Mouse (Mus musculus): ENCODE data around the gene Hoxc12. TPM values are rescaled to one million over a fixed set of nuclear protein-coding genes. Genes with fewer than 3 reads are reported as not detected.

Gene Hoxc12
- polyA plus RNA-seq, 1 experiment from 2014 or later, result not detected

DNA sequence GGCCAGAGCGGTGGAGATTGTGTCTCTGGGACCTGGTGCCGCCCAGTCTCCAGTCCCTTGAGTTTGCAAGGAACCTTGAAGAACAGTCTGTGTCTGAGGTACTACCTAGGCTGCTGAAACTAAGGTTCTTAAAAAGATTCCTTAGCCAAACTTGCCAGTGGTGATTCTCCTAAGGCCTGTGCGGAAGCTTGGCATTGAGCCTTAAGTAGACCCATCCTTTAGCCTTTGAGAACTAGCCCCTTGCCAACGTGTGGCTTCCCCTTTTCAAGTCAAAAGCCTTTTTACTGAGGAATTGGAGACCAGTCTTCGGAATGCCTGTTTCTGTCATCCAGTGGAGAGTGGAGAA is 6.9 kb downstream of the Hoxc12 start:
- no peak for ATAC-seq
- no peaks in the 10 kb centered on the region for H3K36me3 ChIP-seq
- peaks cover 99% of the 10 kb centered on the region for H3K27me3 ChIP-seq (replicated peaks)
- no peak overlapping the region for H3K9ac ChIP-seq
- H3K4me3 ChIP-seq, result no peak overlapping the region
- H3K27ac ChIP-seq, result no peak overlapping the region
- H3K4me2 ChIP-seq, result no peak overlapping the region
- H3K9me3 ChIP-seq (replicated peaks), result no peaks in the 10 kb centered on the region
- 4% methylated on average over 5 of the region's 5 CpGs for WGBS (ENCODE audit: insufficient replicate concordance)
- no peaks in the 10 kb centered on the region for H3K4me1 ChIP-seq

DNA sequence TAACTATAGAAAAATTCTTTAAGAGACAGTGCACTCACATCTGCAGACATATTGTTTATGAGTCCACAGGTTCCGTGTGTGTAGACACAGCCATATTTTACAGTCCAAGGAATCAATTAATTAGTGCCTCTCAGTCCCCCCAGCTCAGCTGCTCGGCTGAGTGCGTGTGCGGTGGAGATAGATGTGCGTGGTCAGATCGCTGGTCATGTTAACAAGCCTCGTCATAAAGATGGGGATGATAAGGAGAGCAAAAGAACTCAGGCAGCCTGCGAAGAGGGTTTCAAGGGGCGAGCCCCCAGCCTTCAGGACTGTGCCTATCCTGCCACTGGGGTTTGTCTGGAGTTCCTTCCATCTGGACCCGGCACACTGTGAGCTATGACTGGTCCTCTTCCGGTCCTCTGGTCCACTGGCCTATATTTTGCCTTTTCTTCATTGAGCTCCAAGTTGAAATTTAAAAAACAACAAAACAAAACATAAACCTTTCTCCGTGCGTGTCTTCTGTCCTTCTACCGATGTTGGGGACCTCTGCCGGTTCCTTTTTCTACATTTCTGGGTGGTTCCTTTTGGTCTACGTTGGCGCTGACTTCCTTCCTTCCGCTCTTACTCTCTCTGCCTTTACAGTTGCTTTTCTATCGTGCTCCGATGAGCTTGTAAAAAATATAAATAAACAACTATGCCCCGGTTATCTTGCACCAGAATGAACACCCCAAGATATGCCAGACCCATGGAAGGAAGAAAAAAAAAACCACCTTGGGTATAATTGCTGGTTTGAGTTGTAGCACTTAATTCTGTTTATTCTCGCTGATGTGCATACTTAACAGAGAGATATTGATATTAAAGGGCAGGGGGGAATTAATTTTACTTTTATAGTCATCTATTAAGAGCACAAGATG is 8.9 kb downstream of the Hoxc12 start:
- Histone ChIP-seq H3K36me3 (no peaks in the 10 kb centered on the region), H3K9ac (no peak overlapping the region), H3K27me3 (replicated peaks) (peaks cover 99% of the 10 kb centered on the region), H3K4me1 (no peaks in the 10 kb centered on the region), H3K4me3 (no peak overlapping the region), H3K4me2 (no peak overlapping the region), H3K27ac (no peak overlapping the region), H3K9me3 (replicated peaks) (no peaks in the 10 kb centered on the region)
- ATAC-seq, result no peak
- 11% methylated on average over 22 of the region's 22 CpGs for WGBS (ENCODE audit: insufficient replicate concordance)

- H3K9me3 ChIP-seq (replicated peaks), result no peaks in the 10 kb centered on the region
- no peak overlapping the region for H3K4me3 ChIP-seq
- no peak for ATAC-seq
- peaks cover 99% of the 10 kb centered on the region for H3K27me3 ChIP-seq (replicated peaks)
- H3K4me1 ChIP-seq, result no peaks in the 10 kb centered on the region
- H3K4me2 ChIP-seq, result no peak overlapping the region
- H3K9ac ChIP-seq, result no peak overlapping the region
- 3% methylated on average over 9 of the region's 9 CpGs for WGBS (ENCODE audit: insufficient replicate concordance)
- no peak overlapping the region for H3K27ac ChIP-seq
- no peaks in the 10 kb centered on the region for H3K36me3 ChIP-seq
Measured at GRCm38 (mm10) chr15:102947276-102947675, 10.7 kb downstream of the Hoxc12 start.

- Histone ChIP-seq H3K4me2 (no peak overlapping the region), H3K4me1 (no peaks in the 10 kb centered on the region), H3K4me3 (no peak overlapping the region), H3K9ac (no peak overlapping the region), H3K27ac (no peak overlapping the region), H3K36me3 (no peaks in the 10 kb centered on the region), H3K9me3 (replicated peaks) (no peaks in the 10 kb centered on the region), H3K27me3 (replicated peaks) (peaks cover 99% of the 10 kb centered on the region)
- ATAC-seq, result no peak
- WGBS (ENCODE audit: insufficient replicate concordance), result 18% methylated on average over 2 of the region's 2 CpGs
Measured at GRCm38 (mm10) chr15:102948842-102949241, 12.3 kb downstream of the Hoxc12 start.

DNA sequence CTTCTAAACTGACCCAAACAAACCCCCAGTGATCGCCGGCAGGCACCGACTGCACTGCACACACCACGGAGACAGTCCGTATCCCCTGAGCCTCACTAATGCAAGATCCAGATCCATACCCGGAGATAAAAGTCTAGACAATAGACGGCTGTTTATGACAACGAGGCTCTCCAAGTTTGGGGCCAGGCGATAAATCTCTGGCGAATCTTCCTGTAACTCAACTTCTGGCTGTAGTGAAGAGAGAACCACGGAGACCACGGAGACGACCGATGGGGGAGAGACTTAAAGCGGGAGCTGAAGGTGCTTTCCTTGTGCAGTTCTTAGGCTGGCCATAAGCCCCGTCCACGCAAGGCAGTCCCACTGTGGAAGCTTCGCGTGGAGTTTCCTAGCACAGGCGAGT is 13.1 kb downstream of the Hoxc12 start:
- no peak for ATAC-seq
- no peak overlapping the region for H3K4me3 ChIP-seq
- H3K9me3 ChIP-seq (replicated peaks), result no peaks in the 10 kb centered on the region
- peaks cover 100% of the 10 kb centered on the region for H3K27me3 ChIP-seq (replicated peaks)
- no peak overlapping the region for H3K9ac ChIP-seq
- no peaks in the 10 kb centered on the region for H3K36me3 ChIP-seq
- H3K4me2 ChIP-seq, result no peak overlapping the region
- WGBS (ENCODE audit: insufficient replicate concordance), result 3% methylated on average over 20 of the region's 20 CpGs
- H3K4me1 ChIP-seq, result no peaks in the 10 kb centered on the region
- no peak overlapping the region for H3K27ac ChIP-seq

- Histone ChIP-seq H3K27ac (no peak overlapping the region), H3K4me2 (no peak overlapping the region), H3K36me3 (no peaks in the 10 kb centered on the region), H3K4me1 (no peaks in the 10 kb centered on the region), H3K27me3 (replicated peaks) (peaks cover 100% of the 10 kb centered on the region), H3K9me3 (replicated peaks) (no peaks in the 10 kb centered on the region), H3K4me3 (no peak overlapping the region), H3K9ac (no peak overlapping the region)
- 16% methylated on average over 2 of the region's 2 CpGs for whole genome bisulfite sequencing (ENCODE audit: insufficient replicate concordance)
- no peak for ATAC-seq
Measured at GRCm38 (mm10) chr15:102950877-102951276, 14.3 kb downstream of the Hoxc12 start.

DNA sequence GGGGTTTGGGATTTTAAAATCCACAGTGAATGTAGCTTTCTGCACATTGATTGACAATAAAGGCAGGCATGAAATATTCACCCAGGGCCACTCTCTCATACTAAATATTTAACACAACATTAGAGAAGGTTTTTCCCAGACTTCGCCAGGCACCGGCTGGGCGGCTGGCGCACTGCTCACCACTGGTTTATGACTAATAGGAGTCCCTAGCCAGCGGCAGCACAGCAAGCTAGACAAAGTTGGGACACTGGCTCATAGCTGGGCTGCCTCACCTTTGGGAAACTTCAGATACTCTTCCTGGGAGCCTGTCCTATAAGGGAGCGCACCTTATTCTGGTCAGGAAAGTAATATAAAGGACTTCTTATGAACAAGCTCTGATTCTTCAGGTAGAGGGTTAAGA is 17.0 kb downstream of the Hoxc12 start:
- no peak overlapping the region for H3K4me3 ChIP-seq
- H3K9me3 ChIP-seq (replicated peaks), result no peaks in the 10 kb centered on the region
- no peak overlapping the region for H3K27ac ChIP-seq
- 10% methylated on average over 6 of the region's 6 CpGs for WGBS (ENCODE audit: insufficient replicate concordance)
- no peaks in the 10 kb centered on the region for H3K36me3 ChIP-seq
- no peaks in the 10 kb centered on the region for H3K4me1 ChIP-seq
- H3K27me3 ChIP-seq (replicated peaks), result peaks cover 100% of the 10 kb centered on the region
- H3K4me2 ChIP-seq, result no peak overlapping the region
- no peak overlapping the region for H3K9ac ChIP-seq
- no peak for ATAC-seq

- H3K36me3 ChIP-seq, result no peaks in the 10 kb centered on the region
- peaks cover 99% of the 10 kb centered on the region for H3K27me3 ChIP-seq (replicated peaks)
- H3K4me1 ChIP-seq, result no peaks in the 10 kb centered on the region
- H3K9ac ChIP-seq, result no peak within 1 kb of the TSS
- no peak within 1 kb of the TSS for H3K4me2 ChIP-seq
- 3% methylated on average over 57 of the region's 57 CpGs for WGBS (ENCODE audit: insufficient replicate concordance)
- H3K27ac ChIP-seq, result no peak within 1 kb of the TSS
- H3K9me3 ChIP-seq (replicated peaks), result no peaks in the 10 kb centered on the region
- no peak within 1 kb of the TSS for H3K4me3 ChIP-seq
- no peak for ATAC-seq
Measured at GRCm38 (mm10) chr15:102954192-102955006, 17.8 kb downstream of the Hoxc12 start, which contains the start of gene Hoxc11. Gene Hoxc11 (plus strand): TSS chr15:102954427.

DNA sequence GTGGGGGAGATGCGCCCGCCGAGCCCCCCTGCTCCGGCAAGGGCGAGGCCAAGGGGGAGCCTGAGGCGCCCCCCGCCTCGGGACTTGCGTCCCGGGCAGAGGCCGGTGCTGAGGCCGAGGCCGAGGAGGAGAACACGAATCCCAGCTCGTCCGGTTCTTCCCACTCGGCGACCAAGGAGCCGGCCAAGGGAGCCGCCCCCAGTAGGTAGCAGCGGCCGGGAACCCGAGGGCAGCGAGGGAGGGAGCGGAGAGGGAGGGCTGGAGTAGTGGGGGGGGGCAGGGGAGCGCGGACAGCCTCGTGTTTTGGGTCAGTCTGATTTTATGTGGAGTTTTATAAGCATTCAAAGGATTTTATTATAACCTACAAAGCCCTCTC is 18.4 kb downstream of the Hoxc12 start:
- Histone ChIP-seq H3K4me1 (no peaks in the 10 kb centered on the region), H3K4me2 (no peak overlapping the region), H3K27ac (no peak overlapping the region), H3K27me3 (replicated peaks) (peaks cover 99% of the 10 kb centered on the region), H3K9me3 (replicated peaks) (no peaks in the 10 kb centered on the region), H3K36me3 (no peaks in the 10 kb centered on the region), H3K4me3 (no peak overlapping the region), H3K9ac (no peak overlapping the region)
- ATAC-seq, result no peak
- WGBS (ENCODE audit: insufficient replicate concordance), result 3% methylated on average over 27 of the region's 28 CpGs

DNA sequence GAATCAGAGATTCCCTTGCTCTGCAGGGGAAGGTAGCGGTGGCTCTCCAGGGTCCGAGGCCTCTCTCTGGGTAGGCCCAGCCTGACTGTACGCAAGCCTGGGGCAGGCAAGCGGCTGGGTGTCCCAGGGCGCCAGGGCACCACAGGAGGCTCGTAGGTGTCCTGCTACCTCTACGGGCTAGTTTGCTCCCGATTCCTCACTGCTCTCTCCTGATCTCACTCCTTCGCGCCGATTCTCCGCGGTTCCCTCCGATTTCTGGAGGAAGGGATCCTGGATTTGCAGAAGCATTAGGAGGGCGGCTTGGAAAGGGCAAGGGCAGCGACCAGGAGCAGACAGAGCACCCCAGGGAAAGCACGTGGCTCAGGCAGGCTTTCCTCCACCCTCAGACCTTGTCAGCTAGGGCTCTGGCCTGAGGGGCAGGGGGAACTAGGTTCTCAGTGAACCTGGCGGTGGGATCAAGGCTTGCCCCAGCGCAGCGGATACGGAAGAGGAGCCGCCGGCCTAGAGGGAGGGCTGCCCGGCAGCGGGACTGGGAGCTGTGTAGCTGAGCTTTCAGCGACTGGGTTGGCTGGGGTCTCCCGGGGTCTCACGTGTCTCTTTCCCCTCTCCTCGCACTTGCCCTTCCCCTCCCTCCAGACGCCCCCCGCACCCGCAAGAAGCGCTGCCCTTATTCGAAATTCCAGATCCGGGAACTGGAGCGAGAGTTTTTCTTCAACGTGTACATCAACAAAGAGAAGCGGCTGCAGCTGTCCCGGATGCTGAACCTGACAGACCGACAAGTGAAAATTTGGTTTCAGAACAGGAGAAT is 19.5 kb downstream of the Hoxc12 start:
- H3K27me3 ChIP-seq (replicated peaks), result peaks cover 99% of the 10 kb centered on the region
- no peak overlapping the region for H3K9ac ChIP-seq
- no peak overlapping the region for H3K27ac ChIP-seq
- ATAC-seq, result no peak
- no peaks in the 10 kb centered on the region for H3K36me3 ChIP-seq
- no peaks in the 10 kb centered on the region for H3K9me3 ChIP-seq (replicated peaks)
- 2% methylated on average over 40 of the region's 40 CpGs for WGBS (ENCODE audit: insufficient replicate concordance)
- no peak overlapping the region for H3K4me2 ChIP-seq
- H3K4me3 ChIP-seq, result no peak overlapping the region
- H3K4me1 ChIP-seq, result no peaks in the 10 kb centered on the region

- H3K4me1 ChIP-seq, result no peaks in the 10 kb centered on the region
- no peak for ATAC-seq
- no peak overlapping the region for H3K27ac ChIP-seq
- peaks cover 99% of the 10 kb centered on the region for H3K27me3 ChIP-seq (replicated peaks)
- no peak overlapping the region for H3K4me2 ChIP-seq
- H3K9ac ChIP-seq, result no peak overlapping the region
- no peaks in the 10 kb centered on the region for H3K9me3 ChIP-seq (replicated peaks)
- 2% methylated on average over 12 of the region's 12 CpGs for WGBS (ENCODE audit: insufficient replicate concordance)
- H3K36me3 ChIP-seq, result no peaks in the 10 kb centered on the region
- H3K4me3 ChIP-seq, result no peak overlapping the region
Measured at GRCm38 (mm10) chr15:102956906-102957305, 20.3 kb downstream of the Hoxc12 start.
